Mouse (Mus musculus): Measurements from ENCODE around the gene Mad1l1. TPM values are rescaled to one million over a fixed set of nuclear protein-coding genes. Genes with fewer than 3 reads are reported as not detected.

Mad1l1 gene
- polyA plus RNA-seq, 1 experiment from 2014 or later, result 43.1 TPM

DNA sequence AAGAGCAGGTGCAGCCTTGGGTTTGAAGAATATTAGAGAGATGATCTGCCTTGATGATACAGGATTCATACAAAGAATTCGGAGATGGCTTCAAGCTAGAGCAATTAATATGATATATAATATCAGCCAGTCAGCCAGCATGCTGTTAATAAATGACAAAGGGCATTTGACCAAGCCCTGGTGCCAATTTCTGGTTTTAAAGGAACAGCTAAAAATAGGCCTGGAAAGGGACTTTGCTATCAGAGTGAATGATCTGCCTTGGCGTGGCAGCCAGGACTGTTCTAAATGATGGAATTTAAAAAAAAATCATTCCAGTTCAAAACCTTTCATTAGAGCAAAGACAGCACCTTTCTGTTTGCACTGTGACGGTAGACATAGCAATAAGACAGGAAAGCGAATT, 361.6 kb downstream of the Mad1l1 start:
- no peak overlapping the region for H3K4me2 ChIP-seq
- H3K4me1 ChIP-seq, result peaks cover 18% of the 10 kb centered on the region
- H3K36me3 ChIP-seq (ENCODE audit: poor library complexity, severe bottlenecking), result no peaks in the 10 kb centered on the region
- no peak overlapping the region for H3K9ac ChIP-seq
- no peak overlapping the region for H3K4me3 ChIP-seq
- H3K27ac ChIP-seq, result no peak overlapping the region
- H3K9me3 ChIP-seq (replicated peaks), result no peaks in the 10 kb centered on the region
- 0 out of 2 replicates have a peak, but pooled peaks cover 4% of the 10 kb centered on the region for H3K27me3 ChIP-seq
- no peak for ATAC-seq
- 92% methylated on average over 4 of the region's 4 CpGs for WGBS

Other genes with a start within 250 kb of the Mad1l1 start
- 35.7 and 37.8 TPM in 2 replicates for gene Nudt1, start 104 bp upstream of the Mad1l1 start, polyA plus RNA-seq (2015; fragmentation: Nextera tagmentation; extraction: Ambion mirVana)
- gene Mrm2, start 10.3 kb upstream of the Mad1l1 start, polyA plus RNA-seq (2015; fragmentation: Nextera tagmentation; extraction: Ambion mirVana), result 20.8 and 21.8 TPM in 2 replicates
- gene Snx8, start 67.7 kb upstream of the Mad1l1 start, polyA plus RNA-seq (2015; fragmentation: Nextera tagmentation; extraction: Ambion mirVana), result 17.6 and 20.6 TPM in 2 replicates
- gene Eif3b, start 97.8 kb upstream of the Mad1l1 start, polyA plus RNA-seq (2015; fragmentation: Nextera tagmentation; extraction: Ambion mirVana), result 84.0 and 95.0 TPM in 2 replicates
- not detected in 2 replicates for gene Gm4869, start 124.1 kb upstream of the Mad1l1 start, polyA plus RNA-seq (2015; fragmentation: Nextera tagmentation; extraction: Ambion mirVana)
- 8.8 and 11.1 TPM in 2 replicates for gene Chst12, start 184.0 kb upstream of the Mad1l1 start, polyA plus RNA-seq (2015; fragmentation: Nextera tagmentation; extraction: Ambion mirVana)
- 0.49 TPM in 1 of 2 replicates, not detected in the other for gene Grifin, start 243.5 kb upstream of the Mad1l1 start, polyA plus RNA-seq (2015; fragmentation: Nextera tagmentation; extraction: Ambion mirVana)

All from forebrain, embryonic 13.5 days (tissue).